Mouse (Mus musculus): ENCODE measurements around the gene Hist1h1d.
"Not testable (repeated sequence)": the region's sequence is repeated elsewhere in the genome, so short reads cannot be mapped to it uniquely, and the experiment has no call there.

Hist1h1d gene

GRCm38 (mm10) chr13:23550761-23551145 is 2.3 kb upstream of the Hist1h1d start:
- DNase-seq (ENCODE audit: low spot score), result no peak

GRCm38 (mm10) chr13:23551146-23551834 is 1.8 kb upstream of the Hist1h1d start, which contains the start of gene Hist1h4f:
TSS of gene Hist1h4f (minus strand) at chr13:23551648.
- peak; percentile 83 for DNase-seq (ENCODE audit: low spot score)

DNA sequence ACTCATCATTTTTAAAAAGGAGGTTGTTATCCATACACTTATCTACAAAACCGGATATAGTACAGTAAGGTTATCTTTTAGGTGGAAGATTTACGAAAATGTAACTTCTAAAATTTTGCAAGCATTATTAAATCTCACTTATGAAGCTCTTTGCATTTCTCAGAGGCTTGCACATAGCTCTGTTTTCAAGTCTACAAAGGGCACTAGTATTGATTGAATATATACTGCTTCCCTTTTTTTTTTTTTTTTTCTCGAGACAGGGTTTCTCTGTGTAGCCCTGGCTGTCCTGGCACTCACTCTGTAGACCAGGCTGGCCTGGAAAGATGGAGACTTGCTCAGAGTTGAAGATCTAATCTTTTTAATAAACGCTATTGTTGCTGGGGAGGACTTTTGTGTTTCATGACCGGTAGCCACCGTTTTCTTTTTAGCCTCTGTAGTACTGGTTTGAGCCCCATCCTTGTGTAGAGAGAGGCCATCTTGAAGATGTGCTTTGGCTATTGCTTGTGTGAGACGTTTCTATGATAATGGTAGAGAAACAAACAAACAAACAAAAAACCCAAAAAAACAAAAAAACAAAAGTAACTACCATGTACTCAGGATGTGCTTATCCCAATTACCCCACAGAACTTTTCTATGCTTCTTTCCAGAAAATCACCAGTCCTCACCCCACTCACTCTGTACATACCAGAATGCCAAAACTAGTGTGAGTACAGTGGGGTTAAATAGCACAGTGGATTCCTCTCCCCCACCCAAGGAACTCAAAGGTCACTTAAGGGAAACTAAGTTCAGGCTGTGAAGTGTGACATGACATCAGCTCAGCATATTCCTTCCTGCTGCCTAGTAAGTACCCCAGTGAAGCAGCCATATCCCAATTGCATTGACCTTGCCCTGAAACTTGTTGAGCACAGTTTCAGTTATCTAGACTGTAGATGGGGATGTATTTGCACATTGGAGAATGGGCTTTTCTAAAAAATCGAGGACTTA is 839 bp upstream of the Hist1h1d start:
- DNase-seq (ENCODE audit: low spot score), result no peak

DNA sequence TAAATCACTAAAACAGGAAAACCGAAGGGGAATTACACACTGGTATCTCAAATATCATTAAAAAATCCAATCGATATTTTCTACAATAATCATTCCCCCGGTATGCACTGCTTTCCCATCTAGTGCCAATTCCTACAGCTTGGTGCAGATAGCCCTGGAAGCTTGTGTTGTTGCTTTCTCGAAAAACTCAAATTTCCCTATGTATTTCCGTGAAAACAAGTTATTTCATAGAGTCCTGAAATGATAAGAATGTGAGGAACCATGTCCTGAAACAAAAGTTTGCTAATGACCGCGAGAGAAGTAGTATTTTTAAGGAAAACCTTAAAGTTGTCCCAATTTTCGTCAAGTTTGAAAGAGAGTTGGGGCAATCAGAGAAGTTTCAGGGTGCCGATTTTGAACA is 1.3 kb downstream of the Hist1h1d start:
- no peak for DNase-seq (ENCODE audit: low spot score)

DNA sequence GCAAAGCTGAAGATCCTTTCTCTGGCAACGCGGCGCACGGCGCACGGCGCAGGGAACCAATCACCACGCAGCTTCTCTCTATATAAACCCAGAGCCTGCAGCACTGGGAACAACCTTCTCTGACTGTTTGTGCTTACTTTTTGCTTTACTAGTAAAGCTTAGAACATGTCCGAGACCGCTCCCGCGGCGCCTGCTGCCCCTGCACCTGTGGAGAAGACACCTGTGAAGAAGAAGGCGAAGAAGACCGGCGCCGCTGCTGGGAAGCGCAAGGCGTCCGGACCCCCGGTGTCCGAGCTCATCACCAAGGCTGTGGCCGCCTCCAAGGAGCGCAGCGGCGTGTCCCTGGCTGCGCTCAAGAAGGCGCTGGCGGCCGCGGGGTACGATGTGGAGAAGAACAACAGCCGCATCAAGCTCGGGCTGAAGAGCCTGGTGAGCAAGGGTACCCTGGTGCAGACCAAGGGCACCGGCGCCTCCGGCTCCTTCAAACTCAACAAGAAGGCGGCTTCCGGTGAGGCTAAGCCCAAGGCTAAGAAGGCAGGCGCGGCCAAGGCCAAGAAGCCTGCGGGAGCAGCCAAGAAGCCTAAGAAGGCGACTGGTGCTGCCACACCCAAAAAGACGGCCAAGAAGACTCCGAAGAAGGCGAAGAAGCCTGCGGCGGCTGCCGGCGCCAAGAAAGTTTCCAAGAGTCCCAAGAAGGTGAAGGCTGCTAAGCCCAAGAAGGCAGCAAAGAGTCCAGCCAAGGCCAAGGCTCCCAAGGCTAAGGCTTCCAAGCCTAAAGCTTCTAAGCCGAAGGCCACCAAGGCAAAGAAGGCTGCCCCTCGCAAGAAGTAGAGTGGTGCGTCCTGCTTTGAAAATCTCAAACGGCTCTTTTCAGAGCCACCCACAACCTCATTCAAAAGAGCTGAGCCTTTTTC is 2.1 kb downstream of the Hist1h1d start:
- peak; percentile 66 for DNase-seq (ENCODE audit: low spot score)

DNA sequence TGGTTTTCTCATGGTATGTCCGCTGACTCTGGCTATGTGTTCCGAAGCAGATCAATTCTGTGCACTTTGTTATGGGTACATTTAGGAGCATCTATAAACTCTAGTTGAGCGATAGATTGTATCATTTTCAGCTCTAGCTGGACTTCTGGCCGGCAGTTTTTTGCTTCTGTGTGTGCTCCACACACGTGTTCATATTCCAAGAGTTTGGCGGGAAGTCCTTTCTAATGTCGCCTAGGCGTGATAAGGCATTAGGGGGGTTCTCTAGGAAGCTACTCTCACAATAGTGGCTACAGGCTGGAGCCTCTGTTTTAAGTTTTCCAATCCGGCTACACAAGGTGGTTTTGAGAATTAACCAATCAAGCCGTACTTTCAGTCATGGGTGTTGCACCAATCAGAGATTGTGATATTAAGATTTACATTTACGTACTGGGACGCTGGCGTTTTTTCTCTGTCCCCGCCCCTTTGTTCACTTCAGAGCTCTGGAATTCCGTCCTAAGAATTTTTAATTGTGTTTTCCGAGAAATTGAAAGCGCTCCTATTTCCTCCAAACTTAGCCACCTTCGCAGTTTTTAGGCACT is 2.9 kb downstream of the Hist1h1d start:
- DNase-seq (ENCODE audit: low spot score), result no peak

DNA sequence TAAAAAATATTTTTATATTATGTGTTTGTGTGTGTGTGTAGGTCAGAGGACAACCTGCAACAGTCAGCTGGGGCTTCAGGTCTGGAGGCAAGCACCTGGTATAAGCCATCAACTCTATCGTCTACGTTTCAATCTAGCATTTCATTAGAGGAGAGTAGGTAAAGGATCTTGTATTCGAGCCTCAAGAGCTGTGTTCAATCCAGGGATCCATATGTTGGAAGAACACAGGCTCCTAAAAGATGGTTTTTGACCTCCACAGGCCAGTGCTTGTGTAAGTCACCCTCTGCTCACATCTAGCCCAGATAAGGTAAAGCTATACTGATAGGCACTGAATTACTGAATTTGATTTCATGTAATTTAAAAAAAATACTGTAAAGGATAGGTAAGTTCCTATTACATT is 3.8 kb downstream of the Hist1h1d start:
- DNase-seq (ENCODE audit: low spot score), result no peak

GRCm38 (mm10) chr13:23560699-23561098 is 7.6 kb downstream of the Hist1h1d start:
- not testable (repeated sequence) for DNase-seq (ENCODE audit: low spot score)

- DNase-seq (ENCODE audit: low spot score), result not testable (repeated sequence)
Observed at GRCm38 (mm10) chr13:23561531-23561882, 8.4 kb downstream of the Hist1h1d start.

DNA sequence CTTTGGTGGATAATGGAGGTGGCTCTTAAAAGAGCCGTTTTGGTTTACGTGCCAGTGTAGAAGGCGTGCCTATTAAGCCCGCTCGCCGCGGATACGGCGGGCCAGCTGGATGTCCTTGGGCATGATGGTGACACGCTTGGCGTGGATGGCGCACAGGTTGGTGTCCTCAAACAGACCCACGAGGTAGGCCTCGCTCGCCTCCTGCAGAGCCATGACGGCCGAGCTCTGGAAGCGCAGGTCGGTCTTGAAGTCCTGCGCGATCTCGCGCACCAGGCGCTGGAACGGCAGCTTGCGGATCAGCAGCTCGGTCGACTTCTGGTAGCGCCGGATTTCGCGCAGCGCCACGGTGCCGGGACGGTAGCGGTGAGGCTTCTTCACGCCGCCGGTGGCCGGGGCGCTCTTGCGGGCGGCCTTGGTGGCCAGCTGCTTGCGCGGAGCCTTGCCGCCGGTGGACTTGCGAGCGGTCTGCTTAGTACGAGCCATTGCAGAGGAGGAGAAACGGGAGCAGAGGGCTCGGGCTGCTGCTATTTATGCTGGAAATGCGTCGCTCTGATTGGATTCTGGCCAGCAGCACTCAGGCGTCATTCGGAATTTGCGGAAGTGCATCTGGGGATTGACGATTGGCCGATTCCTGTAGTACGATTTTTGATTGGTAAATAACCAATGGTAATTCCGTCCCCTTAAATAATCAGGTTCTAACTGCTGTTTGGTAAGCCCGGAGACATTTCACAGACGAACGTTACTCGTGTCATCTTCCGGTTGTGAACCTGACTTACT is 9.0 kb downstream of the Hist1h1d start, which contains the start of gene Hist1h3e:
TSS of gene Hist1h3e (minus strand) at position 487 of the 777 bp plus-strand sequence.
- peak; percentile 92 for DNase-seq (ENCODE audit: low spot score)

DNA sequence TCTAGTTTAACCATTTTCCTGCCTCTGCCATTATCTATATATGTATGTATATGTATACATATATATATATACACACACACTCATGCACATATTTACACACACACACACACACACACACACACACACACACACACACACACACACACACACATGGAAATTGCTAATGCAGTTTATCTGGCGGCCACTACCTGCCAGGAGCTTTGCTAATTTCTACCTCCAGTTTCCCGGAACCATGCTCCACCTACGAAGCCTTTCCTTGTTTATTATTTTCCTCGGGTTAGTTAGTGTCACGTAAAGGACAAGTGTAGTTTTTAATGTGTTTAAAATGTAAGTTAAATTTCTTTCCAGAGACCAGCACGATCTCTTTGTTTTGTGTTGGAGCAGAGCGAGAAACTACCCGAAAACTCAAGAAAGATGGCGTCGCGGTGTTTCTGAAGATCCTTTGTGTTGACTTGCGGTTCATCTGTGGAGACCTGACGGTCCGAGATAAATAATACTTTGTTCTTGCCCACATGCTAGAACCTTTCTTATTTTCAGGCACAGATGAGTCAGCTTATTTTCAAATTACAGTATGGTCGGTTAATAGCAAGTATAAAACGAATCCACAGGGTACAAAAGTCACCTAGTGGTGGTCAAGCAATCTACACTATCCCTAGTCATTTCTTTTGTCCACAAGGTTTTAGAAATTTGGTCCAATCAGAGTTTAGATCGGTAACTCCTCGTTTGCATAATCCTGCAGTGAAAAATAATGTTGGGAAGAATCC is 9.8 kb downstream of the Hist1h1d start:
- DNase-seq (ENCODE audit: low spot score), result no peak

GRCm38 (mm10) chr13:23564482-23564881 is 11.4 kb downstream of the Hist1h1d start:
- no peak for DNase-seq (ENCODE audit: low spot score)

GRCm38 (mm10) chr13:23570261-23571021 is 17.4 kb downstream of the Hist1h1d start:
- not testable (repeated sequence) for DNase-seq (ENCODE audit: low spot score)

GRCm38 (mm10) chr13:23571022-23571503 is 18.0 kb downstream of the Hist1h1d start, which contains the start of the genes Hist1h2ae and Hist1h2bg:
TSS of gene Hist1h2ae (minus strand) at chr13:23571220.
TSS of gene Hist1h2bg (plus strand) at chr13:23571396.
- DNase-seq (ENCODE audit: low spot score), result no peak

DNA sequence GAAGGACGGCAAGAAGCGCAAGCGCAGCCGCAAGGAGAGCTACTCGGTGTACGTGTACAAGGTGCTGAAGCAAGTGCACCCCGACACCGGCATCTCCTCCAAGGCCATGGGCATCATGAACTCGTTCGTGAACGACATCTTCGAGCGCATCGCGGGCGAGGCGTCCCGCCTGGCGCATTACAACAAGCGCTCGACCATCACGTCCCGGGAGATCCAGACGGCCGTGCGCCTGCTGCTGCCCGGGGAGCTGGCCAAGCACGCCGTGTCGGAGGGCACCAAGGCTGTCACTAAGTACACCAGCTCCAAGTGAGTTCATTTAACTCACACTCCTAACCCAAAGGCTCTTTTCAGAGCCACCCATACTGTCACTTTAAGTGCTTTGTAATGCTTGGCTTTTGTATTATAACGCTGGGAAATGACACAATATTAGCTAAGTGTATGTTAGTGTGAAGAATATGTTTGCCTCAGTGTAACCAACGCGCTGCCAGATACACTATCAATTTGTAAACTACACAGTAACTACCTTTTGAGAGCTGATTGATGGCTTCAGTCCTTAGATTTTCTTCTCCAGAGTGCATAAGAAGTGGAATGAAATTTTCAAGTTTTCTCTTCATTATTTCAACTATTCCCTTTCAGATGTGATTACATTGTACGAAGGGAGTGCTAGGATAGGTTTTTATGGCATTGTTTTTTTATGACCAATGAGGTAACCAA is 18.6 kb downstream of the Hist1h1d start:
- not testable (repeated sequence) for DNase-seq (ENCODE audit: low spot score)

DNA sequence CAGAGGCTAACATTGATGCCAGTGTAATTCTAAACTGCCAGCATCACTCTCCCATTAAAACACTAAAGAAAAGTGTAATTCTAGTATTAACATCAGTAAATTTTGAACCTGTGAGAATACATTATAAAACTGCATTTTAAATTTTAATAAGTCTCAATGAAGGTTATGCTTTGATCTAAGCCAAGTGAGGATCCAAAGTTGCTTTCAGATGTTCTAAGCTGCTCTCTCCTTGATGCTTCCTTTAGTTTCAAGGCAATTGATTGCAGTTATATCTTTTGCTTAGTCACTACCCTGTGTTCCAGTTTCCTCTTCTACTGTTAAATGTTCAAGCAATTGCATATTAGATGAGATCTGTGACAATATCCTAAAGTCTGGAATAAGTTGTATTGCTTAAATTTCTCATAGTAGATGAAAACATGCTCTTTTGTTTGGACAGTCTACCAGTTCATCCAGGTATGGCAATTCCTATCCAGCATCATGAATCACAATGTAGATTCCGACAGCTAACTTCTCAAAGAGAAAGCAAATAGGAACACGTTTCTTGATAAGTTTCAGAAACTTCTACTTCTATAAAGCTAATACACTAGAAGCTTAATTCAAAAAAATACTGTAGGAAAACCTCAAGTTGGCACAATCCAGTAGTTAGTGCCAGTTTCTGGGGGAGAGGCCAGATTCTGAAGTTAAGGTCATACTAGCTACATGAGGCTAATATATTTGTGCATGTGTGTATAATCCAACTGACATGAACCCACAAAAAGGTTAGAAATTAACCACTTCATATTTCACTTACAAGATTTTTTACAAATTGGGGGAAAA is 19.4 kb downstream of the Hist1h1d start:
- no peak for DNase-seq (ENCODE audit: low spot score)
